Mouse (Mus musculus) cortical plate, adult 2 months (tissue): ENCODE data around the gene Gatad2b. TPM values are rescaled to one million over a fixed set of nuclear protein-coding genes. Genes with fewer than 3 reads are reported as not detected.

Source experiments
- H3K27ac ChIP-seq: fragments of 200-500 bp; 2 replicates; pipeline ENCODE4 v1.5.1; 2012; ENCODE audit warnings: low read length, control low read depth, inconsistent platforms; ENCODE audit not compliant: insufficient read depth
- H3K4me1 ChIP-seq: fragments of 200-500 bp; 2 replicates; pipeline ENCODE4 v1.6.1; 2011; ENCODE audit warnings: low read length; ENCODE audit not compliant: control insufficient read depth, insufficient read depth
- H3K4me3 ChIP-seq: fragments of 200-500 bp; 2 replicates; pipeline ENCODE4 v1.5.1; 2011; ENCODE audit warnings: mild to moderate bottlenecking, low read length, control low read depth; ENCODE audit not compliant: insufficient read depth
- CTCF ChIP-seq: fragments of 200-500 bp; IDR thresholded peaks from 2 replicates; pipeline ENCODE4 v1.5.1; 2011; ENCODE audit warnings: mild to moderate bottlenecking, control low read depth, low read length; ENCODE audit not compliant: insufficient read depth; ENCODE audit errors: extremely low read depth
- POLR2A ChIP-seq: fragments of 200-500 bp; IDR thresholded peaks from 2 replicates; pipeline ENCODE4 v1.6.1; 2011; ENCODE audit warnings: mild to moderate bottlenecking, low read length, control low read depth; ENCODE audit not compliant: insufficient read depth; ENCODE audit errors: extremely low read depth
- polyA plus RNA-seq: library from polyadenylated mRNA; depleted of rRNA; stranded (reverse); fragments of >200 nt; gene quantifications from 2 replicates; pipeline ENCODE4 v1.2.3, GENCODE M21; 2012

The Gatad2b gene
- polyA plus RNA-seq, 1 experiment = 35.4 TPM

- Histone ChIP-seq H3K27ac (no peak overlapping the region), H3K4me3 (no peak overlapping the region), H3K4me1 (0 out of 2 replicates have a peak, but pooled peaks cover 2% of the 10 kb centered on the region)
- no peak for TF ChIP-seq POLR2A
- TF ChIP-seq CTCF = no peak
Measured at GRCm38 (mm10) chr3:90371857-90372256, 78.9 kb downstream of the Gatad2b start.

GRCm38 (mm10) chr3:90372817-90373216 lies 79.8 kb downstream of the Gatad2b start:
- TF ChIP-seq CTCF (no peak), POLR2A (no peak)
- H3K4me1 ChIP-seq = 0 out of 2 replicates have a peak, but pooled peaks cover 2% of the 10 kb centered on the region
- H3K4me3 ChIP-seq = no peak overlapping the region
- no peak overlapping the region for H3K27ac ChIP-seq

- Histone ChIP-seq H3K4me1 (0 out of 2 replicates have a peak, but pooled peaks cover 2% of the 10 kb centered on the region), H3K4me3 (no peak overlapping the region), H3K27ac (no peak overlapping the region)
- no peak for TF ChIP-seq POLR2A
- peak; percentile 78 for TF ChIP-seq CTCF
Measured at GRCm38 (mm10) chr3:90373432-90374028, 80.6 kb downstream of the Gatad2b start.

GRCm38 (mm10) chr3:90374368-90374767 lies 81.4 kb downstream of the Gatad2b start:
- TF ChIP-seq CTCF (no peak), POLR2A (no peak)
- Histone ChIP-seq H3K4me1 (no peaks in the 10 kb centered on the region), H3K4me3 (no peak overlapping the region), H3K27ac (no peak overlapping the region)

GRCm38 (mm10) chr3:90375562-90376246 lies 82.7 kb downstream of the Gatad2b start:
- no peak for TF ChIP-seq CTCF
- no peak for TF ChIP-seq POLR2A

GRCm38 (mm10) chr3:90376247-90376585 lies 83.2 kb downstream of the Gatad2b start:
- no peak overlapping the region for H3K27ac ChIP-seq
- TF ChIP-seq POLR2A (no peak), CTCF (no peak)
- H3K4me3 ChIP-seq = no peak overlapping the region

More at GRCm38 (mm10) chr3:90375562-90376246, 82.7 kb downstream of the Gatad2b start:
- H3K4me1 ChIP-seq = no peaks in the 10 kb centered on the region
- H3K4me3 ChIP-seq = no peak overlapping the region
- no peak overlapping the region for H3K27ac ChIP-seq

GRCm38 (mm10) chr3:90378496-90378895 lies 85.5 kb downstream of the Gatad2b start:
- TF ChIP-seq POLR2A = no peak
- TF ChIP-seq CTCF = no peak
- Histone ChIP-seq H3K27ac (no peak overlapping the region), H3K4me3 (no peak overlapping the region), H3K4me1 (no peaks in the 10 kb centered on the region)

More at GRCm38 (mm10) chr3:90376247-90376585, 83.2 kb downstream of the Gatad2b start:
- H3K4me1 ChIP-seq = no peaks in the 10 kb centered on the region

- TF ChIP-seq POLR2A = no peak
- TF ChIP-seq CTCF = no peak
- Histone ChIP-seq H3K4me3 (no peak overlapping the region), H3K27ac (no peak overlapping the region), H3K4me1 (no peaks in the 10 kb centered on the region)
Measured at GRCm38 (mm10) chr3:90381727-90382126, 88.7 kb downstream of the Gatad2b start.

GRCm38 (mm10) chr3:90383690-90384089 lies 90.7 kb downstream of the Gatad2b start:
- TF ChIP-seq POLR2A = no peak
- TF ChIP-seq CTCF = no peak
- Histone ChIP-seq H3K4me3 (no peak overlapping the region), H3K4me1 (no peaks in the 10 kb centered on the region), H3K27ac (no peak overlapping the region)

- no peak overlapping the region for H3K4me3 ChIP-seq
- TF ChIP-seq CTCF (no peak), POLR2A (no peak)
- H3K27ac ChIP-seq = no peak overlapping the region
- H3K4me1 ChIP-seq = no peaks in the 10 kb centered on the region
Measured at GRCm38 (mm10) chr3:90384851-90385375, 91.9 kb downstream of the Gatad2b start.
